Mouse (Mus musculus) T-cell, adult 66 days (primary cell): ENCODE measurements around the gene Hhip. TPM values are rescaled to one million over a fixed set of nuclear protein-coding genes. Genes with fewer than 3 reads are reported as not detected.

ENCODE experiments used
- total RNA-seq, 2 experiments: library from RNA; stranded (reverse); gene quantifications; 3 replicates in 1 of 2; 4 replicates in 1 of 2; pipeline ENCODE4 v1.2.4; 2023

Hhip gene
- total RNA-seq: not detected

GRCm38 (mm10) chr8:80057198-80058174 is at the start of gene Hhip:
Hhip (minus strand) TSS chr8:80058006.

